Mouse (Mus musculus) intestine, embryonic 14.5 days (tissue): Measurements from ENCODE around the gene Zfp704. TPM values are rescaled to one million over a fixed set of nuclear protein-coding genes. Genes with fewer than 3 reads are reported as not detected.

Experiments used
- ATAC-seq: fragments of 200-750 bp; cut with Nextera tagmentation; replicated peaks from 2 replicates; pipeline ENCODE4 v1.8.0; 2017; ENCODE audit warnings: low read depth, moderate number of reproducible peaks, moderate TSS enrichment, moderate library complexity; ENCODE audit not compliant: low FRiP score, low TSS enrichment
- DNase-seq: peaks from one replicate; pipeline ENCODE4 v3.0.0-alpha.2; 2018; ENCODE audit warnings: low spot score
- H3K27ac ChIP-seq: fragments of 300-500 bp; sonication (generic); 2 replicates; pipeline ENCODE4 v1.5.1; 2014; ENCODE audit warnings: low read depth, mild to moderate bottlenecking, control low read depth
- H3K27me3 ChIP-seq: fragments of 300-500 bp; sonication (generic); replicated peaks from 2 replicates; pipeline ENCODE4 v1.6.1; 2014; ENCODE audit warnings: low read length, control low read depth; ENCODE audit not compliant: control insufficient read depth, insufficient read depth
- H3K36me3 ChIP-seq: fragments of 300-500 bp; sonication (generic); 2 replicates; pipeline ENCODE4 v1.6.1; 2014; ENCODE audit warnings: low read length, control low read depth; ENCODE audit not compliant: control insufficient read depth, insufficient read depth
- H3K4me1 ChIP-seq: fragments of 300-500 bp; sonication (generic); replicated peaks from 2 replicates; pipeline ENCODE4 v1.6.1; 2014; ENCODE audit warnings: low read length, control low read depth, mixed read lengths; ENCODE audit not compliant: control insufficient read depth, insufficient read depth
- H3K4me2 ChIP-seq: fragments of 300-500 bp; sonication (generic); 2 replicates; pipeline ENCODE4 v1.6.1; 2014; ENCODE audit warnings: low read length
- H3K4me3 ChIP-seq: fragments of 300-500 bp; sonication (generic); 2 replicates; pipeline ENCODE4 v1.5.1; 2014; ENCODE audit warnings: low read depth, low read length, control low read depth, mixed read lengths
- H3K9ac ChIP-seq: fragments of 300-500 bp; sonication (generic); 2 replicates; pipeline ENCODE4 v1.6.1; 2014; ENCODE audit warnings: mild to moderate bottlenecking, low read length
- H3K9me3 ChIP-seq: fragments of 300-500 bp; sonication (generic); 2 replicates; pipeline ENCODE4 v1.6.1; 2016; ENCODE audit warnings: low read length, control low read depth; ENCODE audit not compliant: control insufficient read depth
- WGBS: fragments of 180-500 bp; shearing (Covaris S2); extraction: QIAGEN DNeasy Blood & Tissue Kit; methylation state at CpG from one replicate; pipeline ENCODE4 v1.1.7; 2014; 5-methylcytosine and 5-hydroxymethylcytosine counted together
- polyA plus RNA-seq: library from polyadenylated mRNA; unstranded; fragments of >200 nt; fragmentation: Nextera tagmentation; extraction: Ambion mirVana; gene quantifications from 2 replicates; pipeline ENCODE4 v1.2.1, GENCODE M21; 2014

Zfp704 gene
- polyA plus RNA-seq, 1 experiment from 2014 or later: 9.5 TPM

- Histone ChIP-seq H3K27me3 (no peaks in the 10 kb centered on the region), H3K4me2 (no peak overlapping the region), H3K27ac (no peak overlapping the region), H3K36me3 (no peaks in the 10 kb centered on the region; the same call in 1 of the 2 replicates), H3K4me3 (no peak overlapping the region), H3K4me1 (no peaks in the 10 kb centered on the region; the same call in 1 of the 2 replicates), H3K9me3 (no peaks in the 10 kb centered on the region), H3K9ac (no peak overlapping the region)
- ATAC-seq: no peak
- DNase-seq: no peak
- WGBS: 58% methylated on average over 6 of the region's 6 CpGs
These were observed 51.9 kb downstream of the Zfp704 start for GRCm38 (mm10) chr3:9557778-9558560.

DNA sequence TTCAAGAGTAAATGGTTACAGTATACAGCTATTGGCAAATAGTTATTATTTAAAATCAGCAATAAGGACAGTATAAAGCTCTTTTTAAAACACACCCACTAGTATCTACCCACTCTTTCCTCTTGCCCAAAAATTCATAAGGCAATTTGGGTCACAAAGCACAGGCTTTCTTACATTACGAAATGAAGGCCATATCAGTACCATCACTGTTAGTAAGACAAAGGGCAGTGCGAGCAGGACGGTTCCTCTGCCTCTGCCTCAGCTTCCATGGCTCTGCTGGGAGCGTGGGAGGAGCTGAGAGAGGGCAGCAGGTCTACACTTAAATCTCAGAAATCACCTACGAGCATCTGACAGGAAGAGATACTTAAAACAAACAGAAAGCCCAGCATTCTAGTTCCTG is 53.7 kb downstream of the Zfp704 start:
- H3K4me1 ChIP-seq: peaks cover 5% of the 10 kb centered on the region; the same call in 1 of the 2 replicates
- no peaks in the 10 kb centered on the region for H3K36me3 ChIP-seq
- H3K9me3 ChIP-seq: no peaks in the 10 kb centered on the region
- H3K27ac ChIP-seq: no peak overlapping the region
- H3K4me3 ChIP-seq: no peak overlapping the region
- no peak overlapping the region for H3K9ac ChIP-seq
- no peak for ATAC-seq
- WGBS: 39% methylated on average over 5 of the region's 5 CpGs
- no peak overlapping the region for H3K4me2 ChIP-seq
- H3K27me3 ChIP-seq: no peaks in the 10 kb centered on the region
- no peak for DNase-seq

DNA sequence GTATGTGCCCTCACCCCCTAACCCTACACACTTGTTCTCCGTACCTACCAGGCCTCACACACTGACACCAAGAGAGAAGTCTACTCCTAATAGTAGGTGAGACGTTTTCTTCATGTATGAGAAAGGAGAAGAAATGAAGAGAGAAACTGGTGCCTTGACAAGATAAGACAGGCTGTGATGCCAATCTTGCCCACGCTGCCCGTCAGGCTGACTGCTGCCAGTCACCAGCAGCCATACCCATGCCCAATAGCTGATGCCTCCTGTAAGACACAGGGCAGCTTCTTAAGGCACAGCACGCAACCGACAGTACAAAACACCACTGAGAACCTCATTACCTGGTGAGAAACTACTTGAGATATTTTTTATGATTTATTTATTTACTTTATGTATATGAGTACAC is 55.0 kb downstream of the Zfp704 start:
- Histone ChIP-seq H3K4me1 (peaks cover 5% of the 10 kb centered on the region; the same call in 1 of the 2 replicates), H3K9ac (no peak overlapping the region), H3K27me3 (no peaks in the 10 kb centered on the region), H3K36me3 (no peaks in the 10 kb centered on the region), H3K27ac (no peak overlapping the region), H3K4me2 (no peak overlapping the region), H3K4me3 (no peak overlapping the region), H3K9me3 (no peaks in the 10 kb centered on the region)
- no peak for ATAC-seq
- 94% methylated on average over 6 of the region's 6 CpGs for WGBS
- DNase-seq: no peak

GRCm38 (mm10) chr3:9552332-9552731 is 57.6 kb downstream of the Zfp704 start:
- no peaks in the 10 kb centered on the region for H3K36me3 ChIP-seq
- H3K27ac ChIP-seq: no peak overlapping the region
- H3K4me2 ChIP-seq: no peak overlapping the region
- no peaks in the 10 kb centered on the region for H3K27me3 ChIP-seq
- H3K9me3 ChIP-seq: no peaks in the 10 kb centered on the region
- 37% methylated on average over 8 of the region's 8 CpGs for WGBS
- H3K4me3 ChIP-seq: no peak overlapping the region
- H3K4me1 ChIP-seq: peaks cover 12% of the 10 kb centered on the region
- no peak overlapping the region for H3K9ac ChIP-seq
- ATAC-seq (0 out of 2 replicates have a peak, but pooled peaks have one; percentile 55), DNase-seq (peak; percentile 57)

DNA sequence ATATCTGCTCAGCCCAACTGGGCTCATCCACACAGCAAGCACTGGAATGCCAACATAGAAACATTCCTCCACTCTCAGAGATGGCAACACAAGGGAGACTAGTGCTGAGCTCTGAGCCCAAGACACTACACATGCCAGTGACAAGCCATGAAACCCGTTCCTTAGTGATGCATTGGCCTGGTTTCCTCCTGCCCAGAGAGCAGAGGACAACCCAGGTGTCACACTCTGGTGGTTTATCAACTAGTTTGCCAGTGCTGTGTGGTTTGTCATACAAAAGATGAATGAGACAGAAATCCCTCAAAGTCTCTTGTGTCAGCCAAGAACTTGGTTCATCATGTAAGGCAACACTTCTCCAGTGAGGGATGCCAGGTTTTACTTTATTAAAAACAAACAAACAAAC is 59.0 kb downstream of the Zfp704 start:
- 80% methylated on average over 1 of the region's 1 CpGs for WGBS
- ATAC-seq (no peak), DNase-seq (peak; percentile 42)
- Histone ChIP-seq H3K4me1 (peaks cover 21% of the 10 kb centered on the region), H3K4me2 (no peak overlapping the region), H3K4me3 (no peak overlapping the region), H3K27ac (no peak overlapping the region), H3K9me3 (no peaks in the 10 kb centered on the region), H3K27me3 (no peaks in the 10 kb centered on the region), H3K36me3 (no peaks in the 10 kb centered on the region), H3K9ac (no peak overlapping the region)

- Histone ChIP-seq H3K9me3 (no peaks in the 10 kb centered on the region), H3K9ac (no peak overlapping the region), H3K36me3 (no peaks in the 10 kb centered on the region), H3K4me2 (no peak overlapping the region), H3K4me1 (peaks cover 21% of the 10 kb centered on the region), H3K4me3 (no peak overlapping the region), H3K27me3 (no peaks in the 10 kb centered on the region), H3K27ac (no peak overlapping the region)
- 77% methylated on average over 5 of the region's 5 CpGs for WGBS
- ATAC-seq (no peak), DNase-seq (peak; percentile 41)
These were observed 60.1 kb downstream of the Zfp704 start for GRCm38 (mm10) chr3:9549815-9550214.

- H3K27me3 ChIP-seq: no peaks in the 10 kb centered on the region
- no peaks in the 10 kb centered on the region for H3K36me3 ChIP-seq
- H3K4me3 ChIP-seq: no peak overlapping the region
- no peak for ATAC-seq
- DNase-seq: peak; percentile 44
- WGBS: 64% methylated on average over 10 of the region's 10 CpGs
- H3K9me3 ChIP-seq: no peaks in the 10 kb centered on the region
- H3K27ac ChIP-seq: no peak overlapping the region
- no peak overlapping the region for H3K4me2 ChIP-seq
- H3K9ac ChIP-seq: no peak overlapping the region
- H3K4me1 ChIP-seq: peaks cover 21% of the 10 kb centered on the region
These were observed 61.7 kb downstream of the Zfp704 start for GRCm38 (mm10) chr3:9548188-9548587.

DNA sequence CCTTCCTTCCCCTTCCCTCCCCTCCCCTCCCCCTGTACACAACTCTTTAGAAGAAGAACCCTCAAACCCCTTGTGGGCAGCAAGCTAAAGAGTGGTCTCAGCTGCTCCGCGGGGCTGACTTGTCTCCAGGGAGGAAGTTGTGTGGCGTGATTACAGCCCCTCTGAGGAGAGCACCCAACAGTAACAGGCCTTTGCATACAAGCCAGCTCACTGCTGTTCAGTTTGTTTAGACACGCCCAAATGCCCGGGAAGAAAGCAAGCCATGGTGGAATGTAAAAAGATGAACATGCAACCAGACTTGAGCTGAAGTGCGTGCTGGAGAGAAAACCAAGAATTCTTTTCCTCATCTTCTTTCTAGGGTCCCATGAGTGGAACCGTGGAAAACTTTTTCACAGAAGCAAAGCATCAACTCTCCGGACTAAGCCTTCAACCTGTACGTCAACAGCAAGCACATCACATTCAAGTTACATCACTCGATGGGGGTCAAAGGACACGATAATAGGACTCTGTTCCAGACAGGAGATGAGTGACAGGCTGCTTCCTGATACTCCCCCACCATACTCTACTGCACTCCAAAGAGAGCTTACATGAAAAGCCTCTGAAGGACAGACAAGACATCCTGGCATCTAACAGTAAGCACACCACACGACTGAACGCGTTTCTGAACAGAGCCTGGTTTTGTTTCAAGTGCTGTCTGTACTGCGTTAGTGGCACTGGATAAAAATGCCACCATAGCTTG is 62.8 kb downstream of the Zfp704 start:
- ATAC-seq (no peak), DNase-seq (peak; percentile 54)
- 29% methylated on average over 15 of the region's 15 CpGs for WGBS
- Histone ChIP-seq H3K27me3 (no peaks in the 10 kb centered on the region), H3K4me3 (no peak overlapping the region), H3K4me1 (peaks cover 16% of the 10 kb centered on the region), H3K9me3 (no peaks in the 10 kb centered on the region), H3K36me3 (no peaks in the 10 kb centered on the region), H3K9ac (no peak overlapping the region), H3K27ac (no peak overlapping the region), H3K4me2 (no peak overlapping the region)
